Mouse (Mus musculus) kidney, adult 9 months (tissue): ENCODE data around the gene Gramd1b.

Experiments used
- DNase-seq: peaks from one replicate; pipeline ENCODE4 v3.0.0; 2022

The Gramd1b gene

GRCm38 (mm10) chr9:40332326-40332725 lies 198.9 kb downstream of the Gramd1b start:
- DNase-seq, result no peak

GRCm38 (mm10) chr9:40331411-40332286 lies 199.5 kb downstream of the Gramd1b start:
- no peak for DNase-seq

- peak; percentile 93 for DNase-seq
Measured at GRCm38 (mm10) chr9:40330609-40331382, 200.4 kb downstream of the Gramd1b start.

GRCm38 (mm10) chr9:40326260-40326915 lies 204.8 kb downstream of the Gramd1b start:
- no peak for DNase-seq

- no peak for DNase-seq
Measured at GRCm38 (mm10) chr9:40324826-40325225, 206.4 kb downstream of the Gramd1b start.

- DNase-seq, result no peak
Measured at GRCm38 (mm10) chr9:40324232-40324792, 206.9 kb downstream of the Gramd1b start.

- DNase-seq, result no peak
Measured at GRCm38 (mm10) chr9:40323773-40324172, 207.4 kb downstream of the Gramd1b start.

- DNase-seq, result no peak
Measured at GRCm38 (mm10) chr9:40323171-40323570, 208.0 kb downstream of the Gramd1b start.

GRCm38 (mm10) chr9:40322372-40322771 lies 208.8 kb downstream of the Gramd1b start:
- no peak for DNase-seq

- no peak for DNase-seq
Measured at GRCm38 (mm10) chr9:40321668-40322003, 209.5 kb downstream of the Gramd1b start.

- DNase-seq, result peak; percentile 77
Measured at GRCm38 (mm10) chr9:40320879-40321667, 210.1 kb downstream of the Gramd1b start.

- no peak for DNase-seq
Measured at GRCm38 (mm10) chr9:40320405-40320804, 210.8 kb downstream of the Gramd1b start.

- DNase-seq, result no peak
Measured at GRCm38 (mm10) chr9:40318771-40319170, 212.4 kb downstream of the Gramd1b start.

GRCm38 (mm10) chr9:40317735-40318134 lies 213.4 kb downstream of the Gramd1b start:
- DNase-seq, result no peak

GRCm38 (mm10) chr9:40316865-40317660 lies 214.1 kb downstream of the Gramd1b start:
- no peak for DNase-seq

- no peak for DNase-seq
Measured at GRCm38 (mm10) chr9:40311813-40312212, 219.4 kb downstream of the Gramd1b start.

- DNase-seq, result no peak
Measured at GRCm38 (mm10) chr9:40309876-40310275, 221.3 kb downstream of the Gramd1b start.

GRCm38 (mm10) chr9:40307311-40307710 lies 223.9 kb downstream of the Gramd1b start:
- DNase-seq, result no peak

GRCm38 (mm10) chr9:40304243-40304642 lies 226.9 kb downstream of the Gramd1b start:
- DNase-seq, result no peak

GRCm38 (mm10) chr9:40302375-40302774 lies 228.8 kb downstream of the Gramd1b start:
- DNase-seq, result no peak

GRCm38 (mm10) chr9:40301475-40301874 lies 229.7 kb downstream of the Gramd1b start:
- no peak for DNase-seq
